Mouse (Mus musculus): ENCODE measurements around the gene Btnl4. TPM values are rescaled to one million over a fixed set of nuclear protein-coding genes. Genes with fewer than 3 reads are reported as not detected.

Btnl4 gene
- polyA plus RNA-seq, 1 experiment from 2014 or later: not detected

DNA sequence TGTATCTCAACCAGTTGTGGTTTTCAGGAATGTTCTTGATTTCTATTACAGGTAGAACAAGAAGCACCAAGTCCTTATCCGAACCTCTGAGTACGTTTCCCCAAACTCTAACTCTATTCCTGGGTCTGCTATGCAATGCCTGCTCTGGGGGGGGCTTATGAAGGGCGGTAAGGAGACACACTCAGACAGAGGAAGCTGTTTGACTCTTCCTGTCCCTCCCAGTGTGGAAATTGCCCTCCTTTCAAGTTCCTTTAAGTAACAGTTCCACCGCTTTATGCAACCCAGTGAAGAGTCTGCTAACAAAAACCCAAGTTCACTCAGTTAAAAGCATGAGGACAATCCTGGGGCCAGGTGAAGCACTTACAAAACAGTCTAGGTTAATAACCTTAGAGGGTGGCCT, 40.0 kb downstream of the Btnl4 start:
- Histone ChIP-seq H3K9ac (no peak overlapping the region), H3K27me3 (0 out of 2 replicates have a peak, but pooled peaks cover 6% of the 10 kb centered on the region), H3K9me3 (replicated peaks) (no peaks in the 10 kb centered on the region), H3K27ac (replicated peaks) (no peak overlapping the region), H3K4me3 (replicated peaks) (no peak overlapping the region), H3K36me3 (replicated peaks) (no peaks in the 10 kb centered on the region), H3K4me1 (replicated peaks) (no peaks in the 10 kb centered on the region), H3K4me2 (no peak overlapping the region)
- WGBS (ENCODE audit: insufficient replicate concordance): 28% methylated on average over 4 of the region's 4 CpGs
- ATAC-seq (ENCODE audit: insufficient read depth): no peak

DNA sequence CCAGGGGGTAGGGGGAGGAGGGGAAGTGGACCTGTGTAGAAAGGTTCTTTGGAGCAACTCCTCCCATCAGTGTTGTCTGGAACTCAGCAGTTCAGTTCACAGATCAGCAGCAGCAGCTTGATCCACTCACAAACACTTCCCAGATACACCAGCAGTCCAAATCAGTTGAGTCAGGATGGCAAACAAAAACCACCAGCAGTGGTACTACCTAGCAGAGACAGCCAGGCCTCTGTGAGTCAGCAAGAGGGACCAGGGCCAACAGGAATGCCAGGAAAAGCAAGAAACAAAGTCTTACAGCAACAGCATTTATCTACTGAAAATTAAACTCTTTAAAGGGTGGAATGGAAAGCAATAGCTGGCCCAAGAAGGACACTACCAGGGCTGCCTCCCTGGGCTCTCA, 49.5 kb downstream of the Btnl4 start:
- H3K9ac ChIP-seq: no peak overlapping the region
- no peak for ATAC-seq (ENCODE audit: insufficient read depth)
- H3K9me3 ChIP-seq (replicated peaks): no peaks in the 10 kb centered on the region
- no peak overlapping the region for H3K4me3 ChIP-seq (replicated peaks)
- no peaks in the 10 kb centered on the region for H3K27me3 ChIP-seq
- no peaks in the 10 kb centered on the region for H3K4me1 ChIP-seq (replicated peaks)
- no peak overlapping the region for H3K27ac ChIP-seq (replicated peaks)
- H3K4me2 ChIP-seq: no peak overlapping the region
- no peaks in the 10 kb centered on the region for H3K36me3 ChIP-seq (replicated peaks)

DNA sequence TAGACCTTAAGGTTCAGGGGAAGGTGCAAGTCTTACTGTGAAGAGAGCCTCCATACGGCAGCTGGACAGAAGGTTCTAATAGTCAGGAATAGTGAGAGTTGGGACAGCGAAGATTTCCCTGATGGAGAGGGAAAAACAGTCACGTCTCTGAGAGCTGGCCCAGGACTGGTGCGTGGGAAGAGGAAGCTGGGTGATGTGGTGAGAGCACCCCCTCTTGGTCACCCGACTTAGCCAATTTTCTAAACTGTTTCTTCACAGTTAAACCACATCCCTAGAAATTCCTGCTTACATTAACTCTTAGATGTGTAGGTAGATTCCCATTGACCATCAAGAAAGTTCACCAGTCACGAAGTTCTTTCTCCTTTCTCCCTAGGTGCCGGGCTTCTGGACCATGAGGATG, 57.1 kb downstream of the Btnl4 start:
- H3K27me3 ChIP-seq: peaks cover 4% of the 10 kb centered on the region; the same call in 1 of the 2 replicates
- no peaks in the 10 kb centered on the region for H3K4me1 ChIP-seq (replicated peaks)
- H3K9me3 ChIP-seq (replicated peaks): no peaks in the 10 kb centered on the region
- no peak overlapping the region for H3K4me2 ChIP-seq
- ATAC-seq (ENCODE audit: insufficient read depth): no peak
- no peaks in the 10 kb centered on the region for H3K36me3 ChIP-seq (replicated peaks)
- H3K4me3 ChIP-seq (replicated peaks): no peak overlapping the region
- no peak overlapping the region for H3K9ac ChIP-seq
- WGBS (ENCODE audit: insufficient replicate concordance): 37% methylated on average over 7 of the region's 7 CpGs
- H3K27ac ChIP-seq (replicated peaks): no peak overlapping the region

Other genes with a start within 250 kb of the Btnl4 start
- gene H2-Ob, start 238.4 kb downstream of the Btnl4 start, polyA plus RNA-seq (2015; fragmentation: Nextera tagmentation; extraction: Ambion mirVana): 0.31 and 0.51 TPM in 2 replicates
- gene H2-Ab1, start 219.6 kb downstream of the Btnl4 start, polyA plus RNA-seq (2015; fragmentation: Nextera tagmentation; extraction: Ambion mirVana): 6.6 and 9.3 TPM in 2 replicates
- 2.6 and 2.8 TPM in 2 replicates for gene H2-Aa, start 189.5 kb downstream of the Btnl4 start, polyA plus RNA-seq (2015; fragmentation: Nextera tagmentation; extraction: Ambion mirVana)
- gene H2-Eb1, start 171.5 kb downstream of the Btnl4 start, polyA plus RNA-seq (2015; fragmentation: Nextera tagmentation; extraction: Ambion mirVana): 1.7 and 1.8 TPM in 2 replicates
- not detected in 2 replicates for gene H2-Eb2, start 151.7 kb downstream of the Btnl4 start, polyA plus RNA-seq (2015; fragmentation: Nextera tagmentation; extraction: Ambion mirVana)
- gene Btnl2, start 122.5 kb downstream of the Btnl4 start, polyA plus RNA-seq (2015; fragmentation: Nextera tagmentation; extraction: Ambion mirVana): 0.03 TPM in 1 of 2 replicates, not detected in the other
- gene Btnl1, start 100.2 kb downstream of the Btnl4 start, polyA plus RNA-seq (2015; fragmentation: Nextera tagmentation; extraction: Ambion mirVana): 0.05 TPM in 1 of 2 replicates, not detected in the other
- not detected in 2 replicates for gene BC051142, start 78.5 kb downstream of the Btnl4 start, polyA plus RNA-seq (2015; fragmentation: Nextera tagmentation; extraction: Ambion mirVana)
- not detected in 2 replicates for gene Btnl6, start 40.0 kb upstream of the Btnl4 start, polyA plus RNA-seq (2015; fragmentation: Nextera tagmentation; extraction: Ambion mirVana)
- 0.64 and 0.75 TPM in 2 replicates for gene Notch4, start 87.0 kb upstream of the Btnl4 start, polyA plus RNA-seq (2015; fragmentation: Nextera tagmentation; extraction: Ambion mirVana)
- 14.9 and 17.6 TPM in 2 replicates for gene Gpsm3, start 112.5 kb upstream of the Btnl4 start, polyA plus RNA-seq (2015; fragmentation: Nextera tagmentation; extraction: Ambion mirVana)
- 2.4 and 2.8 TPM in 2 replicates for gene Pbx2, start 113.9 kb upstream of the Btnl4 start, polyA plus RNA-seq (2015; fragmentation: Nextera tagmentation; extraction: Ambion mirVana)
- 0.70 and 0.88 TPM in 2 replicates for gene Ager, start 120.5 kb upstream of the Btnl4 start, polyA plus RNA-seq (2015; fragmentation: Nextera tagmentation; extraction: Ambion mirVana)
- 88.4 and 106 TPM in 2 replicates for gene Rnf5, start 126.4 kb upstream of the Btnl4 start, polyA plus RNA-seq (2015; fragmentation: Nextera tagmentation; extraction: Ambion mirVana)
- 21.1 and 23.6 TPM in 2 replicates for gene Agpat1, start 126.9 kb upstream of the Btnl4 start, polyA plus RNA-seq (2015; fragmentation: Nextera tagmentation; extraction: Ambion mirVana)
- 0.20 and 0.33 TPM in 2 replicates for gene Egfl8, start 138.7 kb upstream of the Btnl4 start, polyA plus RNA-seq (2015; fragmentation: Nextera tagmentation; extraction: Ambion mirVana)
- 10.7 and 10.8 TPM in 2 replicates for gene Ppt2, start 151.2 kb upstream of the Btnl4 start, polyA plus RNA-seq (2015; fragmentation: Nextera tagmentation; extraction: Ambion mirVana)
- gene Prrt1, start 152.2 kb upstream of the Btnl4 start, polyA plus RNA-seq (2015; fragmentation: Nextera tagmentation; extraction: Ambion mirVana): not detected in 2 replicates
- 4.0 and 5.0 TPM in 2 replicates for gene Fkbpl, start 167.4 kb upstream of the Btnl4 start, polyA plus RNA-seq (2015; fragmentation: Nextera tagmentation; extraction: Ambion mirVana)
- gene Atf6b, start 169.8 kb upstream of the Btnl4 start, polyA plus RNA-seq (2015; fragmentation: Nextera tagmentation; extraction: Ambion mirVana): 19.9 and 21.2 TPM in 2 replicates
- gene Tnxb, start 193.2 kb upstream of the Btnl4 start, polyA plus RNA-seq (2015; fragmentation: Nextera tagmentation; extraction: Ambion mirVana): 0.17 and 0.20 TPM in 2 replicates

Measured in liver, embryonic 15.5 days (tissue).